Mouse (Mus musculus): Measurements from ENCODE around the gene Hnrnpl. TPM values are rescaled to one million over a fixed set of nuclear protein-coding genes. Genes with fewer than 3 reads are reported as not detected.

Gene Hnrnpl
- polyA plus RNA-seq, 1 experiment from 2014 or later = 279 TPM

- H3K9me3 ChIP-seq (ENCODE audit: control insufficient read depth, low read length) = no peaks in the 10 kb centered on the region
- DNase-seq (ENCODE audit: low spot score) (no peak), ATAC-seq (replicated peaks; ENCODE audit: low FRiP score) (no peak)
- no peak overlapping the region for H3K4me2 ChIP-seq
- 82% methylated on average over 5 of the region's 5 CpGs for WGBS
- no peaks in the 10 kb centered on the region for H3K4me1 ChIP-seq (replicated peaks; ENCODE audit: control insufficient read depth, insufficient read depth, low read length)
- no peaks in the 10 kb centered on the region for H3K27me3 ChIP-seq (replicated peaks; ENCODE audit: control insufficient read depth, insufficient read depth, low read length)
- no peaks in the 10 kb centered on the region for H3K36me3 ChIP-seq (ENCODE audit: control insufficient read depth, insufficient read depth, low read length)
- no peak overlapping the region for H3K4me3 ChIP-seq (ENCODE audit: low read depth, low read length)
- H3K27ac ChIP-seq (ENCODE audit: low read depth, low read length) = no peak overlapping the region
- H3K9ac ChIP-seq (ENCODE audit: low read depth, low read length) = no peak overlapping the region
Measured at GRCm38 (mm10) chr7:28836936-28837335, 28.6 kb downstream of the Hnrnpl start.

- Histone ChIP-seq H3K4me2 (no peak overlapping the region), H3K9ac (ENCODE audit: low read depth, low read length) (no peak overlapping the region), H3K4me3 (ENCODE audit: low read depth, low read length) (no peak overlapping the region), H3K4me1 (replicated peaks; ENCODE audit: control insufficient read depth, insufficient read depth, low read length) (no peaks in the 10 kb centered on the region), H3K36me3 (ENCODE audit: control insufficient read depth, insufficient read depth, low read length) (no peaks in the 10 kb centered on the region), H3K27ac (ENCODE audit: low read depth, low read length) (no peak overlapping the region), H3K9me3 (ENCODE audit: control insufficient read depth, low read length) (no peaks in the 10 kb centered on the region), H3K27me3 (replicated peaks; ENCODE audit: control insufficient read depth, insufficient read depth, low read length) (no peaks in the 10 kb centered on the region)
- WGBS = 76% methylated on average over 9 of the region's 9 CpGs
- ATAC-seq (replicated peaks; ENCODE audit: low FRiP score) (no peak), DNase-seq (ENCODE audit: low spot score) (no peak)
Measured at GRCm38 (mm10) chr7:28838331-28838730, 30.0 kb downstream of the Hnrnpl start.

GRCm38 (mm10) chr7:28847273-28847672, 38.9 kb downstream of the Hnrnpl start:
- Histone ChIP-seq H3K27ac (ENCODE audit: low read depth, low read length) (no peak overlapping the region), H3K27me3 (replicated peaks; ENCODE audit: control insufficient read depth, insufficient read depth, low read length) (no peaks in the 10 kb centered on the region), H3K36me3 (ENCODE audit: control insufficient read depth, insufficient read depth, low read length) (no peaks in the 10 kb centered on the region), H3K9ac (ENCODE audit: low read depth, low read length) (no peak overlapping the region), H3K4me1 (replicated peaks; ENCODE audit: control insufficient read depth, insufficient read depth, low read length) (no peaks in the 10 kb centered on the region), H3K4me2 (no peak overlapping the region), H3K9me3 (ENCODE audit: control insufficient read depth, low read length) (no peaks in the 10 kb centered on the region), H3K4me3 (ENCODE audit: low read depth, low read length) (no peak overlapping the region)
- WGBS = 67% methylated on average over 1 of the region's 1 CpGs
- no peak for ATAC-seq (replicated peaks; ENCODE audit: low FRiP score)
- no peak for DNase-seq (ENCODE audit: low spot score)

- no peaks in the 10 kb centered on the region for H3K4me1 ChIP-seq (replicated peaks; ENCODE audit: control insufficient read depth, insufficient read depth, low read length)
- no peak overlapping the region for H3K4me3 ChIP-seq (ENCODE audit: low read depth, low read length)
- H3K9ac ChIP-seq (ENCODE audit: low read depth, low read length) = no peak overlapping the region
- WGBS = 29% methylated on average over 1 of the region's 1 CpGs
- no peaks in the 10 kb centered on the region for H3K36me3 ChIP-seq (ENCODE audit: control insufficient read depth, insufficient read depth, low read length)
- H3K4me2 ChIP-seq = no peak overlapping the region
- no peaks in the 10 kb centered on the region for H3K27me3 ChIP-seq (replicated peaks; ENCODE audit: control insufficient read depth, insufficient read depth, low read length)
- ATAC-seq (replicated peaks; ENCODE audit: low FRiP score) = no peak
- no peaks in the 10 kb centered on the region for H3K9me3 ChIP-seq (ENCODE audit: control insufficient read depth, low read length)
- DNase-seq (ENCODE audit: low spot score) = no peak
- no peak overlapping the region for H3K27ac ChIP-seq (ENCODE audit: low read depth, low read length)
Measured at GRCm38 (mm10) chr7:28849700-28850236, 41.4 kb downstream of the Hnrnpl start.

GRCm38 (mm10) chr7:28850642-28851041, 42.3 kb downstream of the Hnrnpl start:
- Histone ChIP-seq H3K4me1 (replicated peaks; ENCODE audit: control insufficient read depth, insufficient read depth, low read length) (no peaks in the 10 kb centered on the region), H3K9me3 (ENCODE audit: control insufficient read depth, low read length) (no peaks in the 10 kb centered on the region), H3K27me3 (replicated peaks; ENCODE audit: control insufficient read depth, insufficient read depth, low read length) (no peaks in the 10 kb centered on the region), H3K36me3 (ENCODE audit: control insufficient read depth, insufficient read depth, low read length) (no peaks in the 10 kb centered on the region), H3K27ac (ENCODE audit: low read depth, low read length) (no peak overlapping the region), H3K9ac (ENCODE audit: low read depth, low read length) (no peak overlapping the region), H3K4me2 (no peak overlapping the region), H3K4me3 (ENCODE audit: low read depth, low read length) (no peak overlapping the region)
- DNase-seq (ENCODE audit: low spot score) (no peak), ATAC-seq (replicated peaks; ENCODE audit: low FRiP score) (no peak)
- WGBS = 79% methylated on average over 4 of the region's 4 CpGs

GRCm38 (mm10) chr7:28859953-28860352, 51.6 kb downstream of the Hnrnpl start:
- no peaks in the 10 kb centered on the region for H3K9me3 ChIP-seq (ENCODE audit: control insufficient read depth, low read length)
- H3K4me3 ChIP-seq (ENCODE audit: low read depth, low read length) = no peak overlapping the region
- no peaks in the 10 kb centered on the region for H3K27me3 ChIP-seq (replicated peaks; ENCODE audit: control insufficient read depth, insufficient read depth, low read length)
- H3K36me3 ChIP-seq (ENCODE audit: control insufficient read depth, insufficient read depth, low read length) = no peaks in the 10 kb centered on the region
- H3K27ac ChIP-seq (ENCODE audit: low read depth, low read length) = no peak overlapping the region
- WGBS = 89% methylated on average over 2 of the region's 2 CpGs
- no peak overlapping the region for H3K9ac ChIP-seq (ENCODE audit: low read depth, low read length)
- peaks cover 7% of the 10 kb centered on the region for H3K4me1 ChIP-seq (replicated peaks; ENCODE audit: control insufficient read depth, insufficient read depth, low read length)
- H3K4me2 ChIP-seq = no peak overlapping the region
- no peak for ATAC-seq (replicated peaks; ENCODE audit: low FRiP score)
- no peak for DNase-seq (ENCODE audit: low spot score)

GRCm38 (mm10) chr7:28860898-28861297, 52.6 kb downstream of the Hnrnpl start:
- no peak for ATAC-seq (replicated peaks; ENCODE audit: low FRiP score)

GRCm38 (mm10) chr7:28862817-28863499, 54.6 kb downstream of the Hnrnpl start:
- Histone ChIP-seq H3K4me1 (replicated peaks; ENCODE audit: control insufficient read depth, insufficient read depth, low read length) (peaks cover 15% of the 10 kb centered on the region), H3K4me2 (no peak overlapping the region), H3K27me3 (replicated peaks; ENCODE audit: control insufficient read depth, insufficient read depth, low read length) (no peaks in the 10 kb centered on the region), H3K27ac (ENCODE audit: low read depth, low read length) (no peak overlapping the region), H3K9ac (ENCODE audit: low read depth, low read length) (no peak overlapping the region), H3K9me3 (ENCODE audit: control insufficient read depth, low read length) (no peaks in the 10 kb centered on the region), H3K4me3 (ENCODE audit: low read depth, low read length) (no peak overlapping the region), H3K36me3 (ENCODE audit: control insufficient read depth, insufficient read depth, low read length) (no peaks in the 10 kb centered on the region)
- 72% methylated on average over 15 of the region's 15 CpGs for WGBS
- no peak for ATAC-seq (replicated peaks; ENCODE audit: low FRiP score)
- no peak for DNase-seq (ENCODE audit: low spot score)

More at GRCm38 (mm10) chr7:28860898-28861297, 52.6 kb downstream of the Hnrnpl start:
- H3K27ac ChIP-seq (ENCODE audit: low read depth, low read length) = no peak overlapping the region
- no peaks in the 10 kb centered on the region for H3K27me3 ChIP-seq (replicated peaks; ENCODE audit: control insufficient read depth, insufficient read depth, low read length)
- DNase-seq (ENCODE audit: low spot score) = no peak
- H3K36me3 ChIP-seq (ENCODE audit: control insufficient read depth, insufficient read depth, low read length) = no peaks in the 10 kb centered on the region
- H3K4me1 ChIP-seq (replicated peaks; ENCODE audit: control insufficient read depth, insufficient read depth, low read length) = peaks cover 9% of the 10 kb centered on the region
- H3K9me3 ChIP-seq (ENCODE audit: control insufficient read depth, low read length) = no peaks in the 10 kb centered on the region
- no peak overlapping the region for H3K4me3 ChIP-seq (ENCODE audit: low read depth, low read length)
- WGBS = 85% methylated on average over 6 of the region's 6 CpGs
- H3K4me2 ChIP-seq = no peak overlapping the region
- H3K9ac ChIP-seq (ENCODE audit: low read depth, low read length) = no peak overlapping the region

- peaks cover 15% of the 10 kb centered on the region for H3K4me1 ChIP-seq (replicated peaks; ENCODE audit: control insufficient read depth, insufficient read depth, low read length)
- H3K36me3 ChIP-seq (ENCODE audit: control insufficient read depth, insufficient read depth, low read length) = no peaks in the 10 kb centered on the region
- H3K27me3 ChIP-seq (replicated peaks; ENCODE audit: control insufficient read depth, insufficient read depth, low read length) = no peaks in the 10 kb centered on the region
- WGBS = 74% methylated on average over 6 of the region's 6 CpGs
- H3K4me2 ChIP-seq = no peak within 1 kb of the TSS
- no peaks in the 10 kb centered on the region for H3K9me3 ChIP-seq (ENCODE audit: control insufficient read depth, low read length)
- DNase-seq (ENCODE audit: low spot score) (no peak), ATAC-seq (replicated peaks; ENCODE audit: low FRiP score) (no peak)
- no peak within 1 kb of the TSS for H3K4me3 ChIP-seq (ENCODE audit: low read depth, low read length)
- H3K27ac ChIP-seq (ENCODE audit: low read depth, low read length) = no peak within 1 kb of the TSS
- 0 out of 2 replicates have a peak within 1 kb of the TSS, but pooled peaks have one; percentile 20 for H3K9ac ChIP-seq (ENCODE audit: low read depth, low read length)
Measured at GRCm38 (mm10) chr7:28863540-28863939, 55.2 kb downstream of the Hnrnpl start, which contains the start of gene Lgals7. TSS of gene Lgals7 (plus strand) at chr7:28863853.

Measured in liver, embryonic 11.5 days (tissue).